Mouse (Mus musculus) right cerebral cortex, adult 18-20 months (tissue): ENCODE results near the gene Map4k4.

Experiments used
- DNase-seq: peaks from one replicate; pipeline ENCODE4 v3.0.0; 2022; ENCODE audit warnings: mixed read lengths

Gene Map4k4

GRCm38 (mm10) chr1:39901063-39901811 is 524 bp downstream of the Map4k4 start:
- DNase-seq, result peak; percentile 37

- peak; percentile 52 for DNase-seq
These were observed 1.4 kb downstream of the Map4k4 start for GRCm38 (mm10) chr1:39901851-39902703.

- peak; percentile 46 for DNase-seq
These were observed 2.0 kb downstream of the Map4k4 start for GRCm38 (mm10) chr1:39902704-39903151.

GRCm38 (mm10) chr1:39904720-39905119 is 4.0 kb downstream of the Map4k4 start:
- no peak for DNase-seq

GRCm38 (mm10) chr1:39906921-39907320 is 6.2 kb downstream of the Map4k4 start:
- no peak for DNase-seq

GRCm38 (mm10) chr1:39908976-39909375 is 8.3 kb downstream of the Map4k4 start:
- no peak for DNase-seq

GRCm38 (mm10) chr1:39911446-39911845 is 10.7 kb downstream of the Map4k4 start:
- DNase-seq, result peak; percentile 57

GRCm38 (mm10) chr1:39913256-39913655 is 12.5 kb downstream of the Map4k4 start:
- no peak for DNase-seq

- DNase-seq, result no peak
These were observed 15.4 kb downstream of the Map4k4 start for GRCm38 (mm10) chr1:39916144-39916543.

- no peak for DNase-seq
These were observed 17.3 kb downstream of the Map4k4 start for GRCm38 (mm10) chr1:39917855-39918516.

- DNase-seq, result no peak
These were observed 17.9 kb downstream of the Map4k4 start for GRCm38 (mm10) chr1:39918517-39919115.

GRCm38 (mm10) chr1:39920616-39921015 is 19.9 kb downstream of the Map4k4 start:
- DNase-seq, result no peak

- no peak for DNase-seq
These were observed 21.3 kb downstream of the Map4k4 start for GRCm38 (mm10) chr1:39921996-39922395.

- DNase-seq, result no peak
These were observed 22.0 kb downstream of the Map4k4 start for GRCm38 (mm10) chr1:39922714-39923113.

- DNase-seq, result peak; percentile 58
These were observed 23.0 kb downstream of the Map4k4 start for GRCm38 (mm10) chr1:39923395-39924337.

- DNase-seq, result no peak
These were observed 30.3 kb downstream of the Map4k4 start for GRCm38 (mm10) chr1:39931055-39931454.

- DNase-seq, result no peak
These were observed 31.6 kb downstream of the Map4k4 start for GRCm38 (mm10) chr1:39932216-39932739.

GRCm38 (mm10) chr1:39932922-39933321 is 32.2 kb downstream of the Map4k4 start:
- no peak for DNase-seq

- no peak for DNase-seq
These were observed 34.2 kb downstream of the Map4k4 start for GRCm38 (mm10) chr1:39934954-39935353.

GRCm38 (mm10) chr1:39935616-39936015 is 34.9 kb downstream of the Map4k4 start:
- DNase-seq, result no peak

- peak; percentile 87 for DNase-seq
These were observed 35.7 kb downstream of the Map4k4 start for GRCm38 (mm10) chr1:39936332-39936802.
